Mouse (Mus musculus) heart, postnatal 0 days (tissue): Measurements from ENCODE around the gene Ly9. TPM values are rescaled to one million over a fixed set of nuclear protein-coding genes. Genes with fewer than 3 reads are reported as not detected.

Source experiments
- ATAC-seq: fragments of 200-750 bp; cut with Nextera tagmentation; 2 replicates; pipeline ENCODE4 v1.8.0; 2017; ENCODE audit warnings: low read depth, moderate number of reproducible peaks, moderate library complexity; ENCODE audit not compliant: insufficient read depth
- DNase-seq: peaks from one replicate; pipeline ENCODE4 v3.0.0-alpha.2; 2016; ENCODE audit warnings: low spot score
- H3K27ac ChIP-seq: fragments of 300-500 bp; sonication (generic); 2 replicates; pipeline ENCODE4 v1.5.1; 2014; ENCODE audit warnings: low read depth, mild to moderate bottlenecking
- H3K27me3 ChIP-seq: fragments of 300-500 bp; sonication (generic); 2 replicates; pipeline ENCODE4 v1.6.1; 2014; ENCODE audit warnings: low read length, mixed read lengths; ENCODE audit not compliant: control insufficient read depth, insufficient read depth
- H3K36me3 ChIP-seq: fragments of 300-500 bp; sonication (generic); replicated peaks from 2 replicates; pipeline ENCODE4 v1.6.1; 2014; ENCODE audit warnings: low read length, mixed read lengths; ENCODE audit not compliant: control insufficient read depth, insufficient read depth
- H3K4me1 ChIP-seq: fragments of 300-500 bp; sonication (generic); 2 replicates; pipeline ENCODE4 v1.6.1; 2014; ENCODE audit warnings: antibody characterized with exemption; ENCODE audit not compliant: control insufficient read depth, insufficient read depth
- H3K4me2 ChIP-seq: fragments of 300-500 bp; sonication (generic); 2 replicates; pipeline ENCODE4 v1.6.1; 2014; ENCODE audit warnings: low read depth, mild to moderate bottlenecking, low read length, moderate library complexity
- H3K4me3 ChIP-seq: fragments of 300-500 bp; sonication (generic); 2 replicates; pipeline ENCODE4 v1.5.1; 2014; ENCODE audit warnings: low read depth, low read length
- H3K9ac ChIP-seq: fragments of 300-500 bp; sonication (generic); replicated peaks from 2 replicates; pipeline ENCODE4 v1.6.1; 2014; ENCODE audit warnings: low read depth, low read length, mixed read lengths
- H3K9me3 ChIP-seq: fragments of 300-500 bp; sonication (generic); replicated peaks from 2 replicates; pipeline ENCODE4 v1.6.1; 2016; ENCODE audit warnings: low read length; ENCODE audit not compliant: control insufficient read depth
- CTCF ChIP-seq: IDR thresholded peaks from 2 replicates; pipeline ENCODE4 v1.5.1; 2016; ENCODE audit warnings: antibody characterized with exemption, control low read depth, low read depth
- EP300 ChIP-seq: IDR thresholded peaks from 2 replicates; pipeline ENCODE4 v1.6.1; 2016; ENCODE audit warnings: antibody characterized with exemption, low read depth
- WGBS: fragments of 180-500 bp; shearing (Covaris S2); extraction: QIAGEN DNeasy Blood & Tissue Kit; methylation state at CpG from one replicate; pipeline ENCODE4 v1.1.7; 2014; 5-methylcytosine and 5-hydroxymethylcytosine counted together
- microRNA-seq: library from miRNA; unstranded; fragments of <30 nt; microRNA quantifications from one replicate; pipeline ENCODE4, GENCODE M21; 2016
- polyA plus RNA-seq: library from polyadenylated mRNA; unstranded; fragments of >200 nt; fragmentation: Nextera tagmentation; extraction: Ambion mirVana; gene quantifications from 2 replicates; pipeline ENCODE4 v1.2.1, GENCODE M21; 2015
- total RNA-seq: library from RNA; depleted of rRNA; stranded (reverse); fragments of >200 nt; gene quantifications from 2 replicates; pipeline ENCODE4 v1.2.3, GENCODE M21; 2014; ENCODE audit warnings: low replicate concordance; rRNA removed

Gene Ly9
- total and polyA plus RNA-seq, 2 experiments from 2014 or later, result 0.18 to 0.31 TPM

- 75% methylated on average over 2 of the region's 2 CpGs for WGBS
- ATAC-seq (no peak), DNase-seq (no peak)
- TF ChIP-seq EP300 (no peak), CTCF (no peak)
- no peaks in the 10 kb centered on the region for H3K27me3 ChIP-seq
- H3K4me3 ChIP-seq, result no peak overlapping the region
- H3K4me1 ChIP-seq, result peaks cover 12% of the 10 kb centered on the region; the same call in 1 of the 2 replicates
- no peak overlapping the region for H3K4me2 ChIP-seq
- no peaks in the 10 kb centered on the region for H3K36me3 ChIP-seq
- no peak overlapping the region for H3K9ac ChIP-seq
- H3K9me3 ChIP-seq, result no peaks in the 10 kb centered on the region
- no peak overlapping the region for H3K27ac ChIP-seq
These were observed 50.8 kb downstream of the Ly9 start for GRCm38 (mm10) chr1:171556366-171556765.

GRCm38 (mm10) chr1:171553359-171554341, 53.6 kb downstream of the Ly9 start:
- H3K4me3 ChIP-seq, result no peak overlapping the region
- peak; percentile 85 for ATAC-seq

DNA sequence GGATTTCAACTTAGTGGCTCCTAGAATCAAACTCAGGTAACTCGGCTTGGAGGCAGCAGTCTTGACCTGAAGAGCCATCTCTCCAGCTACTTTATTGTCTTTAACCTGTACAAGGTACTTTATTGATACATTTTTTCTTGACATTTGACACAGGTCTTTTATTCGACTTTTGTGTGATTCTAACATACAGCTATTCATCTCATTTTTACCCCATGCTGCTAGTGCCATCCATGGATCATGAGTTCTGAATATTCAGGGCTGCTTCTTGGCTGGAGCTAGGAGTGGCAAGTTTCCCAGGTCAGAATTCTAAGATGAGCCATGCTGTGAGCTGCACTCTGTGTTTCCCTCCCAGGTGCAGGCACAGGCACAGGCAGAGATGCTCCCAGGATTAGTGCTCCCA, 55.0 kb downstream of the Ly9 start:
- no peaks in the 10 kb centered on the region for H3K36me3 ChIP-seq
- H3K4me3 ChIP-seq, result no peak overlapping the region
- no peaks in the 10 kb centered on the region for H3K27me3 ChIP-seq
- 68% methylated on average over 2 of the region's 2 CpGs for WGBS
- peaks cover 12% of the 10 kb centered on the region; the same call in 1 of the 2 replicates for H3K4me1 ChIP-seq
- H3K9me3 ChIP-seq, result 0 out of 2 replicates have a peak, but pooled peaks cover 3% of the 10 kb centered on the region
- H3K4me2 ChIP-seq, result no peak overlapping the region
- ATAC-seq (no peak), DNase-seq (no peak)
- H3K27ac ChIP-seq, result peak overlapping the region; percentile 80
- no peak overlapping the region; the same call in 1 of the 2 replicates for H3K9ac ChIP-seq
- no peak for TF ChIP-seq EP300

More at GRCm38 (mm10) chr1:171553359-171554341, 53.6 kb downstream of the Ly9 start:
- Histone ChIP-seq H3K9me3 (0 out of 2 replicates have a peak, but pooled peaks cover 3% of the 10 kb centered on the region), H3K9ac (no peak overlapping the region), H3K36me3 (no peaks in the 10 kb centered on the region), H3K4me1 (peaks cover 12% of the 10 kb centered on the region; the same call in 1 of the 2 replicates), H3K27ac (peak overlapping the region; percentile 80), H3K4me2 (no peak overlapping the region), H3K27me3 (no peaks in the 10 kb centered on the region)
- DNase-seq, result peak; percentile 66
- WGBS, result 66% methylated on average over 11 of the region's 11 CpGs
- TF ChIP-seq EP300, result no peak
- TF ChIP-seq CTCF, result no peak

DNA sequence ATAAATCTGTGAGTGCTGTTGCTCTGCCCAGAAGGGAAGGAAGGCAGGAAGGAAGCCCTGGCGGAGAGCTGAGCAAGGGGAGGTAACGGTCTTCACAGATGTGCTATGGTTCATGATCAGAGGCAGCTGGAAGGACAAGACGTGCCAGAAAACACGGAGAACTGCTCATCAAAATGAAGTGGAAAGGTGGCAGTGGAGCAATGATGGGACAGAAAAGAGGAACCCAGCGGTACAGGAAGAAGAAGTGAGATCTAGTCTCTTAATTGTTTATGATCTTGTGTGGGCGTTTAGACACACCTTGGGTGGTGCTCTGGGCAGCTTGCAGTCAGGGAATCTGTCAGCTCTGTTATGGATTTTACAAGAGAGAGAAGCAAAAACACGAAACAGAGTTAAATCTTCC, 55.9 kb downstream of the Ly9 start:
- Histone ChIP-seq H3K27ac (no peak overlapping the region), H3K9ac (no peak overlapping the region), H3K36me3 (no peaks in the 10 kb centered on the region), H3K9me3 (0 out of 2 replicates have a peak, but pooled peaks cover 3% of the 10 kb centered on the region), H3K4me1 (peaks cover 12% of the 10 kb centered on the region; the same call in 1 of the 2 replicates), H3K27me3 (no peaks in the 10 kb centered on the region), H3K4me2 (no peak overlapping the region), H3K4me3 (no peak overlapping the region)
- no peak for TF ChIP-seq EP300
- no peak for TF ChIP-seq CTCF
- no peak for ATAC-seq
- WGBS, result 78% methylated on average over 7 of the region's 7 CpGs
- no peak for DNase-seq

- ATAC-seq (no peak), DNase-seq (no peak)
- H3K36me3 ChIP-seq, result no peaks in the 10 kb centered on the region
- H3K4me3 ChIP-seq, result no peak overlapping the region
- no peak overlapping the region for H3K9ac ChIP-seq
- TF ChIP-seq CTCF (no peak), EP300 (no peak)
- H3K4me2 ChIP-seq, result no peak overlapping the region
- WGBS, result 76% methylated on average over 1 of the region's 1 CpGs
- H3K4me1 ChIP-seq, result no peaks in the 10 kb centered on the region
- H3K27ac ChIP-seq, result no peak overlapping the region
- 0 out of 2 replicates have a peak, but pooled peaks cover 7% of the 10 kb centered on the region for H3K9me3 ChIP-seq
- no peaks in the 10 kb centered on the region for H3K27me3 ChIP-seq
These were observed 66.5 kb downstream of the Ly9 start for GRCm38 (mm10) chr1:171540694-171541093.

Small RNAs within 50 kb of the gene (microRNA-seq; reads per million reads assigned to microRNA genes)
- not detected for gene Mir7683

Other genes with a start within 250 kb of the Ly9 start
- 0.19 and 3.2 TPM in 2 replicates for gene Klhdc9, start 246.6 kb downstream of the Ly9 start, total RNA-seq
- gene Klhdc9, start 246.6 kb downstream of the Ly9 start, polyA plus RNA-seq, result 1.1 TPM in 2 replicates
- gene Nectin4, start 237.3 kb downstream of the Ly9 start, total RNA-seq, result 2.7 TPM in 1 of 2 replicates, not detected in the other
- 0.07 and 0.14 TPM in 2 replicates for gene Nectin4, start 237.3 kb downstream of the Ly9 start, polyA plus RNA-seq
- 1.6 and 3.4 TPM in 2 replicates for gene Arhgap30, start 218.5 kb downstream of the Ly9 start, total RNA-seq
- gene Arhgap30, start 218.5 kb downstream of the Ly9 start, polyA plus RNA-seq, result 0.52 and 0.79 TPM in 2 replicates
- gene Usf1, start 196.1 kb downstream of the Ly9 start, total RNA-seq, result 80.2 and 82.0 TPM in 2 replicates
- gene Usf1, start 196.1 kb downstream of the Ly9 start, polyA plus RNA-seq, result 47.7 and 48.8 TPM in 2 replicates
- gene Tstd1, start 188.5 kb downstream of the Ly9 start, total RNA-seq, result not detected in 2 replicates
- 1.1 and 2.5 TPM in 2 replicates for gene Tstd1, start 188.5 kb downstream of the Ly9 start, polyA plus RNA-seq
- gene F11r, start 169.9 kb downstream of the Ly9 start, total RNA-seq, result 45.6 and 75.5 TPM in 2 replicates
- gene F11r, start 169.9 kb downstream of the Ly9 start, polyA plus RNA-seq, result 75.8 and 78.3 TPM in 2 replicates
- gene Alyref2, start 103.9 kb downstream of the Ly9 start, total RNA-seq, result 8.0 and 10.0 TPM in 2 replicates
- gene Alyref2, start 103.9 kb downstream of the Ly9 start, polyA plus RNA-seq, result 13.5 and 14.6 TPM in 2 replicates
- not detected in 2 replicates for gene Itln1, start 72.1 kb downstream of the Ly9 start, total RNA-seq
- not detected in 2 replicates for gene Itln1, start 72.1 kb downstream of the Ly9 start, polyA plus RNA-seq
- 1.0 and 4.0 TPM in 2 replicates for gene Cd244a, start 48.2 kb downstream of the Ly9 start, total RNA-seq
- 0.16 and 0.33 TPM in 2 replicates for gene Cd244a, start 48.2 kb downstream of the Ly9 start, polyA plus RNA-seq
- not detected in 2 replicates for gene Slamf7, start 45.6 kb upstream of the Ly9 start, total RNA-seq
- 0.12 and 0.14 TPM in 2 replicates for gene Slamf7, start 45.6 kb upstream of the Ly9 start, polyA plus RNA-seq
- 2.0 TPM in 1 of 2 replicates, not detected in the other for gene Cd48, start 74.6 kb upstream of the Ly9 start, total RNA-seq
- 2.1 and 2.6 TPM in 2 replicates for gene Cd48, start 74.6 kb upstream of the Ly9 start, polyA plus RNA-seq
- 0.15 TPM in 1 of 2 replicates, not detected in the other for gene Slamf1, start 159.7 kb upstream of the Ly9 start, total RNA-seq
- 0.10 and 0.14 TPM in 2 replicates for gene Slamf1, start 159.7 kb upstream of the Ly9 start, polyA plus RNA-seq
- 0.27 and 4.6 TPM in 2 replicates for gene Cd84, start 232.3 kb upstream of the Ly9 start, total RNA-seq
- gene Cd84, start 232.3 kb upstream of the Ly9 start, polyA plus RNA-seq, result 1.7 and 2.1 TPM in 2 replicates